Mouse (Mus musculus) heart, embryonic 13.5 days (tissue): ENCODE data around the gene Olfr1198. TPM values are rescaled to one million over a fixed set of nuclear protein-coding genes. Genes with fewer than 3 reads are reported as not detected.

Source experiments
- ATAC-seq: fragments of 200-750 bp; cut with Nextera tagmentation; 2 replicates; pipeline ENCODE4 v1.8.0; 2017; ENCODE audit warnings: moderate TSS enrichment; ENCODE audit not compliant: insufficient number of reproducible peaks, low FRiP score, low TSS enrichment; ENCODE audit errors: extremely low read depth
- H3K27ac ChIP-seq: fragments of 300-500 bp; sonication (generic); replicated peaks from 2 replicates; pipeline ENCODE4 v1.5.1; 2015; ENCODE audit warnings: moderate library complexity, mild to moderate bottlenecking, inconsistent platforms
- H3K27me3 ChIP-seq: fragments of 300-500 bp; sonication (generic); replicated peaks from 2 replicates; pipeline ENCODE4 v1.6.1; 2015; ENCODE audit warnings: mild to moderate bottlenecking, inconsistent platforms
- H3K36me3 ChIP-seq: fragments of 300-500 bp; sonication (generic); 2 replicates; pipeline ENCODE4 v1.6.1; 2015; ENCODE audit warnings: mild to moderate bottlenecking, inconsistent platforms
- H3K4me1 ChIP-seq: fragments of 300-500 bp; sonication (generic); 2 replicates; pipeline ENCODE4 v1.6.1; 2015; ENCODE audit warnings: inconsistent platforms
- H3K4me2 ChIP-seq: fragments of 300-500 bp; sonication (generic); 2 replicates; pipeline ENCODE4 v1.6.1; 2015; ENCODE audit warnings: inconsistent platforms, mild to moderate bottlenecking, moderate library complexity
- H3K4me3 ChIP-seq: fragments of 300-500 bp; sonication (generic); 2 replicates; pipeline ENCODE4 v1.5.1; 2015; ENCODE audit warnings: moderate library complexity, mild to moderate bottlenecking, inconsistent platforms
- H3K9ac ChIP-seq: fragments of 300-500 bp; sonication (generic); 2 replicates; pipeline ENCODE4 v1.6.1; 2015; ENCODE audit warnings: inconsistent platforms, mild to moderate bottlenecking, moderate library complexity
- H3K9me3 ChIP-seq: fragments of 300-500 bp; sonication (generic); 2 replicates; pipeline ENCODE4 v1.6.1; 2016; ENCODE audit warnings: inconsistent platforms
- WGBS: fragments of 180-500 bp; shearing (Covaris S2); methylation state at CpG from one replicate; pipeline ENCODE4 v1.1.7; 2015; ENCODE audit warnings: mixed read lengths; 5-methylcytosine and 5-hydroxymethylcytosine counted together
- polyA plus RNA-seq: library from polyadenylated mRNA; unstranded; fragments of >200 nt; fragmentation: Nextera tagmentation; extraction: Ambion mirVana; gene quantifications from 2 replicates; pipeline ENCODE4 v1.2.1, GENCODE M21; 2015

The Olfr1198 gene
- polyA plus RNA-seq: not detected in 2 replicates

DNA sequence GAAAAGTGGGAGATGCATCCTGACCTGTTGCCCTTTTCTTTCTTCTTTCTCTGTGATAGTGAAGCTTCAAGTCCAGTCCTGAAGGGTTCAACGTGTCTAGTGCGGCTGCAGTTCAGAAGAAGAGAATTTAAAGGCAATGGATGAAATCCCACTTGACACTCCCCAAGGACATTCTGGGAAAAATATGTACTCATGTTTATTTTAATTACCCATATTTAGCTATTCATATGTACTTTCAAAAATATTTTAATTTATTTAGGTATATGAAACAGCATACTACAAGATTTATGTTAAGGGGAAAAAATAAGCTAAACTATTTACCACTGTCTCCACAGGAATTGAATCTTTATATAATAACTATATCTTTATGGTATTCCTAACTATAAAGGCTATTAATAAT lies at the start of gene Olfr1198:
Olfr1198 (minus strand) TSS at position 101 of the 400 bp plus-strand sequence.
- Histone ChIP-seq H3K4me3 (no peak within 1 kb of the TSS), H3K36me3 (no peaks in the 10 kb centered on the region), H3K4me1 (no peaks in the 10 kb centered on the region), H3K9me3 (no peaks in the 10 kb centered on the region), H3K4me2 (no peak within 1 kb of the TSS), H3K27ac (no peak within 1 kb of the TSS), H3K9ac (no peak within 1 kb of the TSS), H3K27me3 (no peaks in the 10 kb centered on the region)
- 79% methylated on average over 2 of the region's 2 CpGs for WGBS
- no peak for ATAC-seq

- 74% methylated on average over 6 of the region's 6 CpGs for WGBS
- no peaks in the 10 kb centered on the region for H3K27me3 ChIP-seq
- H3K4me3 ChIP-seq: no peak within 1 kb of the TSS
- H3K4me2 ChIP-seq: no peak within 1 kb of the TSS
- H3K4me1 ChIP-seq: no peaks in the 10 kb centered on the region
- no peak for ATAC-seq
- no peaks in the 10 kb centered on the region for H3K36me3 ChIP-seq
- H3K27ac ChIP-seq: no peak within 1 kb of the TSS
- no peaks in the 10 kb centered on the region; the same call in 1 of the 2 replicates for H3K9me3 ChIP-seq
- H3K9ac ChIP-seq: no peak within 1 kb of the TSS
Measured at GRCm38 (mm10) chr2:88792736-88793135, 41.6 kb upstream of the Olfr1198 start, which contains the start of gene Olfr1201. Gene Olfr1201, plus strand, starts transcription at chr2:88793036.

GRCm38 (mm10) chr2:88770388-88770787 lies 19.2 kb upstream of the Olfr1198 start, which contains the start of gene Olfr1200:
Gene Olfr1200, minus strand, starts transcription at chr2:88770488.
- H3K4me2 ChIP-seq: no peak within 1 kb of the TSS
- H3K4me1 ChIP-seq: no peaks in the 10 kb centered on the region
- no peak within 1 kb of the TSS for H3K4me3 ChIP-seq
- H3K36me3 ChIP-seq: no peaks in the 10 kb centered on the region
- H3K27me3 ChIP-seq: no peaks in the 10 kb centered on the region
- H3K27ac ChIP-seq: no peak within 1 kb of the TSS
- ATAC-seq: no peak
- H3K9ac ChIP-seq: no peak within 1 kb of the TSS
- H3K9me3 ChIP-seq: no peaks in the 10 kb centered on the region
- 64% methylated on average over 2 of the region's 2 CpGs for WGBS

- no peak for ATAC-seq
- Histone ChIP-seq H3K4me3 (no peak within 1 kb of the TSS), H3K9ac (no peak within 1 kb of the TSS), H3K27me3 (no peaks in the 10 kb centered on the region), H3K9me3 (0 out of 2 replicates have a peak, but pooled peaks cover 7% of the 10 kb centered on the region), H3K27ac (no peak within 1 kb of the TSS), H3K36me3 (no peaks in the 10 kb centered on the region), H3K4me1 (no peaks in the 10 kb centered on the region), H3K4me2 (no peak within 1 kb of the TSS)
- WGBS: 81% methylated on average over 2 of the region's 2 CpGs
Measured at GRCm38 (mm10) chr2:88760369-88760768, 9.2 kb upstream of the Olfr1198 start, which contains the start of gene Olfr1199. Gene Olfr1199, minus strand, starts transcription at chr2:88760469.

GRCm38 (mm10) chr2:88743379-88743778 lies 7.8 kb downstream of the Olfr1198 start:
- Histone ChIP-seq H3K4me1 (no peaks in the 10 kb centered on the region), H3K4me3 (no peak overlapping the region), H3K36me3 (no peaks in the 10 kb centered on the region), H3K27ac (no peak overlapping the region), H3K4me2 (no peak overlapping the region), H3K9ac (no peak overlapping the region), H3K27me3 (no peaks in the 10 kb centered on the region), H3K9me3 (peaks cover 5% of the 10 kb centered on the region; the same call in 1 of the 2 replicates)
- WGBS: 71% methylated on average over 3 of the region's 3 CpGs
- ATAC-seq: no peak

DNA sequence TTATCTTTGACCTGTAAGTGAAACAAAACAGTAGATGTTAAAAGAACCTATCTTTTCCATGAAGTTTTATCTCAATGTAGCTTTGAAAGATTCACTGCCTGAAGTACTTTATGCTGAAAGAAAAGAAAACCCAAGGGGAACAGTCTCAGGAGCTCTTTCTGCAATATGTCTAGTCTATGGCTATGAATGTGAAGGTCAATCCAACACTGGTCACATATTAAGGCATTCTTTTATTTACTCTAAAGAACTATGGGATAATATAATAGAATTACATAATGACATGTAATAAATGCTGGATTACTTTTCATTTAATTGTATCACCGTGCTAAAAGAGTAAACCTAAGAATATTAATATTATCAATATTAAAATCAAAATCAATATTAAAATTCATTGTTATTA lies 18.9 kb downstream of the Olfr1198 start, which contains the start of gene Olfr1197:
Olfr1197 (minus strand) TSS at position 101 of the 400 bp plus-strand sequence.
- Histone ChIP-seq H3K27me3 (no peaks in the 10 kb centered on the region), H3K27ac (no peak within 1 kb of the TSS), H3K9ac (no peak within 1 kb of the TSS), H3K4me2 (no peak within 1 kb of the TSS), H3K4me3 (no peak within 1 kb of the TSS), H3K36me3 (no peaks in the 10 kb centered on the region), H3K9me3 (no peaks in the 10 kb centered on the region), H3K4me1 (no peaks in the 10 kb centered on the region)
- ATAC-seq: no peak
- whole genome bisulfite sequencing: 70% methylated on average over 1 of the region's 1 CpGs

GRCm38 (mm10) chr2:88704497-88704896 lies 46.7 kb downstream of the Olfr1198 start, which contains the start of gene Olfr1196:
Gene Olfr1196, minus strand, starts transcription at chr2:88704597.
- 71% methylated on average over 2 of the region's 2 CpGs for WGBS
- Histone ChIP-seq H3K4me3 (no peak within 1 kb of the TSS), H3K27ac (no peak within 1 kb of the TSS), H3K4me1 (no peaks in the 10 kb centered on the region), H3K36me3 (no peaks in the 10 kb centered on the region), H3K27me3 (no peaks in the 10 kb centered on the region), H3K4me2 (no peak within 1 kb of the TSS), H3K9ac (no peak within 1 kb of the TSS), H3K9me3 (no peaks in the 10 kb centered on the region)
- ATAC-seq: no peak

Other genes with a start within 250 kb of the Olfr1198 start
- not detected in 2 replicates for gene Olfr1186, start 232.8 kb downstream of the Olfr1198 start, polyA plus RNA-seq
- not detected in 2 replicates for gene Olfr1188, start 194.4 kb downstream of the Olfr1198 start, polyA plus RNA-seq
- not detected in 2 replicates for gene Olfr1189, start 164.9 kb downstream of the Olfr1198 start, polyA plus RNA-seq
- gene Olfr1191-ps1, start 110.8 kb downstream of the Olfr1198 start, polyA plus RNA-seq: not detected in 2 replicates
- gene Olfr1192-ps1, start 102.9 kb downstream of the Olfr1198 start, polyA plus RNA-seq: not detected in 2 replicates
- not detected in 2 replicates for gene Olfr1193, start 75.7 kb downstream of the Olfr1198 start, polyA plus RNA-seq
- gene Olfr1195, start 62.2 kb downstream of the Olfr1198 start, polyA plus RNA-seq: not detected in 2 replicates
- not detected in 2 replicates for gene Olfr1196, start 46.8 kb downstream of the Olfr1198 start, polyA plus RNA-seq
- gene Olfr1197, start 19.0 kb downstream of the Olfr1198 start, polyA plus RNA-seq: not detected in 2 replicates
- gene Olfr1199, start 9.1 kb upstream of the Olfr1198 start, polyA plus RNA-seq: not detected in 2 replicates
- gene Olfr1200, start 19.1 kb upstream of the Olfr1198 start, polyA plus RNA-seq: not detected in 2 replicates
- not detected in 2 replicates for gene Olfr1201, start 41.7 kb upstream of the Olfr1198 start, polyA plus RNA-seq
- not detected in 2 replicates for gene Olfr1202, start 63.1 kb upstream of the Olfr1198 start, polyA plus RNA-seq
- gene Olfr1205, start 78.4 kb upstream of the Olfr1198 start, polyA plus RNA-seq: not detected in 2 replicates
- not detected in 2 replicates for gene Olfr1204, start 97.9 kb upstream of the Olfr1198 start, polyA plus RNA-seq
- not detected in 2 replicates for gene Olfr1206, start 111.9 kb upstream of the Olfr1198 start, polyA plus RNA-seq
- not detected in 2 replicates for gene Olfr1208, start 150.9 kb upstream of the Olfr1198 start, polyA plus RNA-seq
- gene Olfr1209, start 163.8 kb upstream of the Olfr1198 start, polyA plus RNA-seq: not detected in 2 replicates
- gene Olfr1211, start 186.7 kb upstream of the Olfr1198 start, polyA plus RNA-seq: not detected in 2 replicates
- gene Olfr1212, start 202.6 kb upstream of the Olfr1198 start, polyA plus RNA-seq: not detected in 2 replicates
- gene Gm13762, start 228.9 kb upstream of the Olfr1198 start, polyA plus RNA-seq: not detected in 2 replicates
- not detected in 2 replicates for gene Olfr1214, start 241.3 kb upstream of the Olfr1198 start, polyA plus RNA-seq